Mouse (Mus musculus): ENCODE data around the gene Ttc13.

GRCm38 (mm10) chr8:124720938-124721861 is 583 bp downstream of the Ttc13 start:
- TF ChIP-seq POLR2A (IDR thresholded peaks at IDR 0.05; ENCODE audit: low read depth, low read length) (no peak), CTCF (conservative IDR thresholded peaks at IDR 0.05; ENCODE audit: insufficient read depth, insufficient read length, low read depth, low read length) (no peak)

Measured in kidney, adult 2 months (tissue).